Mouse (Mus musculus): ENCODE data around the gene Senp2. TPM values are rescaled to one million over a fixed set of nuclear protein-coding genes. Genes with fewer than 3 reads are reported as not detected.

Gene Senp2
- polyA plus RNA-seq, 1 experiment from 2014 or later: 66.0 TPM

DNA sequence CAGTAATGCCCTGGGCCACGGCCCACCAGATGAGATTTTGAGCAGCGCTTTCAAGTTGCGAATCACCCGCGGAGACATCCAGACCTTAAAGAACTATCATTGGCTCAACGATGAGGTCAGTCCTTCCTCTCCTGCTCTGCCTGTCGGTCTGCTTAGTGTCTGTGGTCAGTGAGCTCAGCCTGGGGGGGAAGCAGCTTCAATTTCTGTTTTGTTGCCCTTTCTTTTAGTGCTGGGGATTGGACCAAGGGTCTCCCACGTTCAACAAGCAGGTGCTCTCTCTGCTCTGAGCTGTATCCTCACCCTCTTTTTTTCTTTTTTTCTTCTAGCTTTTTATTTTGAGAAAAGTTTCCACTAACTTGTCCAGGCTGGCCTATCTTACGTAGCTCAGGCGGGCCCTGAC lies 29.3 kb downstream of the Senp2 start:
- Histone ChIP-seq H3K27ac (replicated peaks) (no peak overlapping the region), H3K9me3 (no peaks in the 10 kb centered on the region), H3K27me3 (no peaks in the 10 kb centered on the region), H3K4me2 (replicated peaks) (no peak overlapping the region), H3K4me3 (no peak overlapping the region), H3K36me3 (peaks cover 58% of the 10 kb centered on the region), H3K4me1 (no peaks in the 10 kb centered on the region), H3K9ac (replicated peaks) (no peak overlapping the region)
- 84% methylated on average over 10 of the region's 10 CpGs for WGBS
- ATAC-seq (ENCODE audit: low FRiP score, low read depth): no peak

- ATAC-seq (ENCODE audit: low FRiP score, low read depth): no peak
- Histone ChIP-seq H3K36me3 (peaks cover 72% of the 10 kb centered on the region), H3K4me1 (no peaks in the 10 kb centered on the region), H3K9me3 (no peaks in the 10 kb centered on the region), H3K9ac (replicated peaks) (no peak overlapping the region), H3K27me3 (no peaks in the 10 kb centered on the region), H3K27ac (replicated peaks) (no peak overlapping the region), H3K4me3 (no peak overlapping the region), H3K4me2 (replicated peaks) (no peak overlapping the region)
- 94% methylated on average over 1 of the region's 1 CpGs for WGBS
Observed at GRCm38 (mm10) chr16:22039978-22040377, 30.7 kb downstream of the Senp2 start.

GRCm38 (mm10) chr16:22043830-22044229 lies 34.5 kb downstream of the Senp2 start:
- Histone ChIP-seq H3K9ac (replicated peaks) (no peak overlapping the region), H3K9me3 (no peaks in the 10 kb centered on the region), H3K27me3 (no peaks in the 10 kb centered on the region), H3K4me1 (no peaks in the 10 kb centered on the region), H3K36me3 (peaks cover 71% of the 10 kb centered on the region), H3K4me2 (replicated peaks) (no peak overlapping the region), H3K27ac (replicated peaks) (no peak overlapping the region), H3K4me3 (no peak overlapping the region)
- 93% methylated on average over 4 of the region's 4 CpGs for WGBS
- no peak for ATAC-seq (ENCODE audit: low FRiP score, low read depth)

DNA sequence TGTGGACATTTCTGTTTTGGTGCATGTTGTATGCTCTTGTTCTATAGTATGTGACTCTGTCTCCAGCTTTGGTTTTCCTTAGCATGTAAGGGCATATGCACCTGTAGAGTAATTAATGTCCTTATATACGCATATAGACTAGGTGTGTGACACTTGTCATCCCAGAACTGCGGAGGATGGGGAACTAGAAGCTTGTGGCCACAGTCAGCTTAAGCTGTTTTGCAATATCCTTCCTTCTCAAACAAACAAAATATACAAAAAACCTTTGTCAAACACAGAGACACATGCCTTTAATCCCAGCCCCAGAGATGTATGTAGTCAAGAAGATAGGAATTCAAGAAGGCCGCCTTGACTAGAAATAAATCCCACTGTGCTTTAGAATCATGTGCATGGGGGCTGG lies 36.6 kb downstream of the Senp2 start:
- H3K4me1 ChIP-seq: no peaks in the 10 kb centered on the region
- no peaks in the 10 kb centered on the region for H3K9me3 ChIP-seq
- H3K9ac ChIP-seq (replicated peaks): no peak overlapping the region
- no peak overlapping the region for H3K4me3 ChIP-seq
- no peaks in the 10 kb centered on the region for H3K27me3 ChIP-seq
- H3K36me3 ChIP-seq: peaks cover 54% of the 10 kb centered on the region
- 96% methylated on average over 3 of the region's 3 CpGs for WGBS
- no peak overlapping the region for H3K4me2 ChIP-seq (replicated peaks)
- no peak for ATAC-seq (ENCODE audit: low FRiP score, low read depth)
- H3K27ac ChIP-seq (replicated peaks): no peak overlapping the region

DNA sequence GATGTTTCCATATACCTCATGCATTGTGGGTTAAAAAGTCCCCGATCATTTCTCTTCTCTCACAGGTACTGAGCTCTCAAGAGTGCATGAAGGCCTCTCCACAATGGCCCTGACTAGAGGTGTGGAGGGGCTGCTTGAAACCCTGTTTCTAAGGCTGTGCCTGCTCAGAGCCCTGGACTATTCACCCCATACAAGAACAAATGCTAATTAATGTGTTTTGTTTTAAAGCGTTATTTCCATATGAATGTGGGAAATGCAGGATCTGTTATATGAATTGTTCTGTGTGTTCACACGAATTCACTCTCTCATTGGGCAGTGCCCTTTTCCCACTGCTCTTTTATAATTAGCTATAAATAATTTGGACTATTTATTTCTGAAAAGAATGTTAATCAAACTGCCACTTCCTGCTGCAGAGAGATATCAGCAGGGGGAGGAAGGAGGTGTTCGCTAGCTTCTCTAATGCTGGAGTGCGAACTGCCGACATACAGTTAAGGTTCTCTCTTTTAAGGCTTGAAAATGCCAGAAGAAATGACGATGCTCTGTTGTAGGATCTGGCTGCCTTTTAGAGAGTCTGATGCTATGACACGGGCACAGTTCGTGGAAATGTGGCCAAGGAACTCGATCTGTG lies 37.6 kb downstream of the Senp2 start:
- 89% methylated on average over 10 of the region's 10 CpGs for WGBS
- Histone ChIP-seq H3K9me3 (no peaks in the 10 kb centered on the region), H3K4me1 (no peaks in the 10 kb centered on the region), H3K4me2 (replicated peaks) (no peak overlapping the region), H3K27me3 (no peaks in the 10 kb centered on the region), H3K4me3 (no peak overlapping the region), H3K27ac (replicated peaks) (no peak overlapping the region), H3K36me3 (peaks cover 46% of the 10 kb centered on the region), H3K9ac (replicated peaks) (no peak overlapping the region)
- no peak for ATAC-seq (ENCODE audit: low FRiP score, low read depth)

DNA sequence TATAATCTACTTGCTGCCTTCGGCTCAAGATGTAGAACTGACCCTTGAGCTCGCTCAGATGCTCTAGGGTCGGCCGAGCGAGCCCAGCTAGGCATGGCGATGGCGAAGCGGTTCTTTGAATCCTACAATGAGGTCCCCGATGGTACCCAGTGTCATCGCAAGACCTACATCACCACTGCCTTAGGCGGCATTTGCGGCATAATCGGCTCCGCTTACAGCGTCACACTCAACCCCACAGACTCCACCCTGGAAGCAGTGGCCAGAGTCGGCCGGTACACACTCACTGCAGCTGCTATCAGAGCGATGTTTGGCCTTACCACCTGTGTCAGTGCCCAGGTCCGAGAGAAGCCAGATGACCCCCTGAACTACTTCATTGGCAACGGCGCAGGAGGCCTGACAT lies 44.1 kb downstream of the Senp2 start:
- Histone ChIP-seq H3K9ac (replicated peaks) (no peak overlapping the region), H3K4me1 (no peaks in the 10 kb centered on the region), H3K27me3 (no peaks in the 10 kb centered on the region), H3K4me3 (no peak overlapping the region), H3K9me3 (no peaks in the 10 kb centered on the region), H3K36me3 (0 out of 2 replicates have a peak, but pooled peaks cover 6% of the 10 kb centered on the region), H3K27ac (replicated peaks) (no peak overlapping the region), H3K4me2 (replicated peaks) (no peak overlapping the region)
- WGBS: 96% methylated on average over 21 of the region's 21 CpGs
- ATAC-seq (ENCODE audit: low FRiP score, low read depth): no peak

DNA sequence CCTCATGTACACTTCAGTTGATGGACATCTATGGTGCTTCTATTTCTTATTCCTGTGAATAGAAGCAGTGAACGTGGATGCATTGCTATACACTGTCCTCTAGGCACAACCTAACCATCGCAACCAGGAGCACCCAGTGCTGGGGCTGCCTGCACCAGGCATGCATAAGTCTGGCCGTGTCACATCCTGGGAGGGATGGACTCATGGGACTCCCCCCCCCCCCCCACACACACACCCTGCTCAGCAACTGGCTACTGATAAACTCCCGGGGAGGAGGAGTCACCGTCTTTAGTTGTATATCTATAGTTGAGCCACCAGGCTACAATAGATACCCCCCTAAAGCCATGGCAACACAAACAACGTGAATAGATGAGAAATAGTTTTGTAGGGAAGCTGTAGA lies 48.2 kb downstream of the Senp2 start:
- Histone ChIP-seq H3K27ac (replicated peaks) (no peak overlapping the region), H3K27me3 (no peaks in the 10 kb centered on the region), H3K36me3 (peaks cover 34% of the 10 kb centered on the region), H3K9ac (replicated peaks) (no peak overlapping the region), H3K4me1 (no peaks in the 10 kb centered on the region), H3K9me3 (no peaks in the 10 kb centered on the region), H3K4me3 (no peak overlapping the region), H3K4me2 (replicated peaks) (no peak overlapping the region)
- 81% methylated on average over 6 of the region's 6 CpGs for WGBS
- ATAC-seq (ENCODE audit: low FRiP score, low read depth): no peak

DNA sequence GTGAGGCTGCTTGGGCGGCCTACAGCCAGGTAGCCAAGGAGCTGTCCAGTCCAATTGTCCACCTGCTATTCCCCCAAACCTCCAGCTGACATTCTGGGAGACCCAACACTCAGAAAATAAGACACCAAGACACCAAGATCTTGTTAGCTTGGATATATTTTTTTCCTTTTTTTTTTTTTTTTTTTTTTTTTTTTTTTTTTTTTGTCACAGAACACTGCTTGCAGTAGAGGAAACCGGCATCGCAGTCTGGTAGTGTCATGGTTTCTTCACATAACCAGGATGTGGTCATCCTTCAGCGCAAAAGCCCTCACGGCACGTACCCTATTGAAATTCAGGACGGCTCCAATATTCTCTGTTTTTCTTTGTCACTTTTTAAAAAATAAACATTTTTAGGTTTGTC lies 49.6 kb downstream of the Senp2 start:
- no peaks in the 10 kb centered on the region for H3K9me3 ChIP-seq
- whole genome bisulfite sequencing: 93% methylated on average over 7 of the region's 7 CpGs
- peaks cover 47% of the 10 kb centered on the region for H3K36me3 ChIP-seq
- H3K4me3 ChIP-seq: no peak overlapping the region
- H3K9ac ChIP-seq (replicated peaks): no peak overlapping the region
- no peak overlapping the region for H3K27ac ChIP-seq (replicated peaks)
- ATAC-seq (ENCODE audit: low FRiP score, low read depth): no peak
- no peaks in the 10 kb centered on the region for H3K4me1 ChIP-seq
- H3K4me2 ChIP-seq (replicated peaks): no peak overlapping the region
- no peaks in the 10 kb centered on the region for H3K27me3 ChIP-seq

DNA sequence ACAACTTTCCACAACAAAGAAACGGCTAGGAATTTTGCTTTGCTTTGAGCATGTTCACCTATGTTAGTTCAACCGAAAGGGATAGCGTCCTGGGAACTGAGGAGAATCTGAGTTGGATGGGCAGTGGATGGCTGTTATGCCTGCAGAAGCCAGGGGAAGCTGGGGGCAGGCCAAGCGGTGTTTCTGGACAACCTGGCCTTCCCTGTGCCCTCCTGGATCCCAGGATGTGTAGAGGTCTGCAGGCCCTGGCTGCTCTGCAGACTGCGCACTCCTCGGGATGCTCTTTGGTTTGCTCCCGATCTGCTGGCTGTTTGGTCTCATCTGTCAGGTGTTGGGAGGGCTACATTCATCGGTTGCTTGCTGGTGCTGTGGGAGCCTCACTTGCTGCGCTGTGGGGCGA lies 51.1 kb downstream of the Senp2 start:
- no peak overlapping the region for H3K9ac ChIP-seq (replicated peaks)
- peaks cover 61% of the 10 kb centered on the region for H3K36me3 ChIP-seq
- 93% methylated on average over 10 of the region's 10 CpGs for WGBS
- ATAC-seq (ENCODE audit: low FRiP score, low read depth): no peak
- H3K4me3 ChIP-seq: no peak overlapping the region
- no peaks in the 10 kb centered on the region for H3K4me1 ChIP-seq
- H3K27me3 ChIP-seq: no peaks in the 10 kb centered on the region
- H3K9me3 ChIP-seq: no peaks in the 10 kb centered on the region
- H3K27ac ChIP-seq (replicated peaks): no peak overlapping the region
- H3K4me2 ChIP-seq (replicated peaks): no peak overlapping the region

GRCm38 (mm10) chr16:22061555-22062160 lies 52.4 kb downstream of the Senp2 start:
- Histone ChIP-seq H3K4me3 (no peak overlapping the region), H3K36me3 (peaks cover 73% of the 10 kb centered on the region), H3K9me3 (no peaks in the 10 kb centered on the region), H3K9ac (replicated peaks) (no peak overlapping the region), H3K4me1 (no peaks in the 10 kb centered on the region), H3K27ac (replicated peaks) (no peak overlapping the region), H3K27me3 (no peaks in the 10 kb centered on the region), H3K4me2 (replicated peaks) (no peak overlapping the region)
- no peak for ATAC-seq (ENCODE audit: low FRiP score, low read depth)
- WGBS: 86% methylated on average over 14 of the region's 14 CpGs

DNA sequence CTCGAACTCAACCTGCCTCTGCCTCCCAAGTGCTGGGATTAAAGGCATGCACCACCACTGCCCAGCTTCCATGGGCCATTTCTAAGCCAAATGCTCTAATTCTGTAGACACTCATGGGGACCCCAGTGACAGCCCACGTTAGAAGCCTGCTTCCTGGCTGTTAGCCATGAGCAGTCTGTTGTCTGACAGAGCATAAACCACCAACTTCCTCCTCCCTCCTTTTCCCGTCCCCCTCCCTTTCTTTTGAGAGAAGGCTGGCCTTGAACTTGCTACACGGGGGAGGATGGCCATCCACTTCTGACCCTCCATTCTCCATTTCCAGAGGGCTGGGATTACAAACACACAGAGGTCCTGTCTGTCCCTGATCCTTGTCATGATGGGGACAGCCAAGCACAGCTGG lies 53.0 kb downstream of the Senp2 start:
- no peak overlapping the region for H3K9ac ChIP-seq (replicated peaks)
- H3K36me3 ChIP-seq: peaks cover 80% of the 10 kb centered on the region
- no peak overlapping the region for H3K27ac ChIP-seq (replicated peaks)
- H3K4me3 ChIP-seq: no peak overlapping the region
- no peaks in the 10 kb centered on the region for H3K27me3 ChIP-seq
- no peaks in the 10 kb centered on the region for H3K9me3 ChIP-seq
- H3K4me2 ChIP-seq (replicated peaks): no peak overlapping the region
- no peak for ATAC-seq (ENCODE audit: low FRiP score, low read depth)
- 77% methylated on average over 4 of the region's 4 CpGs for WGBS
- no peaks in the 10 kb centered on the region for H3K4me1 ChIP-seq

DNA sequence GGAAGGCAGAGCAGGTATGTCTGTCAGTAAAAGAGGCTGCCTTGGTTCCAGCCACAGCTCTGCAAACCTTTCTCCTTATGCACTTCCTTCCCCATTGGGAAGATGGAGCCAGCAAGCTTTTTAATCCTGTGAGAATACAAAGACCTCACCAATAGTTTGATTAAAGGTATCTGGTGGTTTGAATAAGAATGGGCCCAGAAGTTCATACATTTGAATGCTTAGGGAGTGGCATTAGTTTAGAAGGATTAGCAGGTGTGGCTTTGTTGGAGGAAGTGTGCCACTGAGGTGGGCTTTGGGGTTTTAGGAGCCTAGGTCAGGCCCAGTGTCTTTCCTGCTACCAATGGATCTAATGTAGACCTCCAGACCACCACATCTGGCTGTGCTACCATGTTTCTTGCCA lies 56.3 kb downstream of the Senp2 start:
- Histone ChIP-seq H3K36me3 (peaks cover 97% of the 10 kb centered on the region), H3K9me3 (no peaks in the 10 kb centered on the region), H3K4me2 (replicated peaks) (no peak overlapping the region), H3K27me3 (no peaks in the 10 kb centered on the region), H3K27ac (replicated peaks) (no peak overlapping the region), H3K4me1 (no peaks in the 10 kb centered on the region), H3K4me3 (no peak overlapping the region), H3K9ac (replicated peaks) (no peak overlapping the region)
- no peak for ATAC-seq (ENCODE audit: low FRiP score, low read depth)

DNA sequence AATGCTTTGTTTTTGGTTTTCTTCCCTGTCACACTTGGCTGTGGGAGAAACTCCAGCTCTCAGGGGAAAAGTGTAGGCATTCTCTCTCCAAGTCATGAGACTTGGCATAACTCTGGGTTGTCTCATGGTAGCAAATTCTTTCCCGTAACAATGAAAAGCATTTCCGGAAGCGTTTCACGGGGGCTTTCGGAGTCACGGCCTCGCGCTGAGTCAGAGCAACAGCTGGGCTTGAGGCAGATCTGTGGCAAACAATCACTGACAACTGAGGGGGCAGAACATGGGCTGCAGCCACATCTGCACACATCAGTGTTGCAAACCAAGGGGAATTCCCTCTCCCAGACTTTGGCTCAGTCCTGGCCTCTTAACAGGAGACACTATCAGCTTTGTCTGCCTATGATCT lies 58.1 kb downstream of the Senp2 start:
- no peaks in the 10 kb centered on the region for H3K27me3 ChIP-seq
- ATAC-seq (ENCODE audit: low FRiP score, low read depth): no peak
- H3K27ac ChIP-seq (replicated peaks): no peak overlapping the region
- no peak overlapping the region for H3K4me2 ChIP-seq (replicated peaks)
- WGBS: 91% methylated on average over 8 of the region's 8 CpGs
- no peak overlapping the region for H3K9ac ChIP-seq (replicated peaks)
- H3K9me3 ChIP-seq: no peaks in the 10 kb centered on the region
- H3K36me3 ChIP-seq: peaks cover 92% of the 10 kb centered on the region
- H3K4me1 ChIP-seq: no peaks in the 10 kb centered on the region
- H3K4me3 ChIP-seq: no peak overlapping the region

All from midbrain, embryonic 12.5 days (tissue).